Mouse (Mus musculus) heart, postnatal 0 days (tissue): ENCODE results near the gene Pla2g15.

Source experiments
- CTCF ChIP-seq: IDR thresholded peaks from 2 replicates; pipeline ENCODE4 v1.5.1; 2016; ENCODE audit warnings: antibody characterized with exemption, control low read depth, low read depth
- EP300 ChIP-seq: IDR thresholded peaks from 2 replicates; pipeline ENCODE4 v1.6.1; 2016; ENCODE audit warnings: antibody characterized with exemption, low read depth

DNA sequence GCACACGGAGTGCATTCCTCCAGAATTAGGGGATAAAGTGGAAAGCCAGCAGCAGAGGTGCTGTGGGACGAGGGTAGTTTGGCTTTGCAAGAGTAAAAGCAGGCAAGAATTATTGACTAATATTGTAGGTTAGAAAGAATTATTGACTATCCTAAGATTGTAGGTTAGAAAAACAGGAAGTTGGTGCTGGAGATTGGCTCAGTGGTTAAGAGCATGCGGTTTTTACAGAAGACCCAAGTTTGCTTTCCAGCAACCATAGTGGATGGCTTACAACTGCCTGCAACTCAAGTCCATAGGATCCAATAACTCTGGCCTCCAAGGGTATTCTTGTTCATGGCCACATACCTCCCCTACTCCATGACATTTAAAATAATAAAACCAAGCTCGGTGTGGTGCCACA lies 4.2 kb upstream of the Pla2g15 start:
- no peak for TF ChIP-seq CTCF
- TF ChIP-seq EP300, result no peak
